Mouse (Mus musculus) lung, adult 2 months (tissue): Measurements from ENCODE around the gene Hspa1b. TPM values are rescaled to one million over a fixed set of nuclear protein-coding genes. Genes with fewer than 3 reads are reported as not detected.

Experiments used
- DNase-seq: peaks from one replicate; pipeline ENCODE4 v3.0.0; 2022
- H3K4me1 ChIP-seq: fragments of 200-500 bp; 2 replicates; pipeline ENCODE4 v1.6.1; 2011; ENCODE audit warnings: low read length; ENCODE audit not compliant: control insufficient read depth, insufficient read depth
- H3K4me3 ChIP-seq: fragments of 200-500 bp; replicated peaks from 2 replicates; pipeline ENCODE3; 2011; ENCODE audit warnings: low read depth, mild to moderate bottlenecking, control low read depth, low read length; ENCODE audit errors: extremely low read depth
- CTCF ChIP-seq: fragments of 200-500 bp; IDR thresholded peaks from 2 replicates; pipeline ENCODE4 v1.5.1; 2011; ENCODE audit warnings: mild to moderate bottlenecking, low read length, control low read depth; ENCODE audit not compliant: insufficient read depth
- POLR2A ChIP-seq: fragments of 200-500 bp; IDR thresholded peaks from 2 replicates; pipeline ENCODE4 v1.6.1; 2011; ENCODE audit warnings: low read depth, mild to moderate bottlenecking, control low read depth, low read length, borderline replicate concordance; ENCODE audit errors: extremely low read depth
- WGBS: fragments of 180-500 bp; shearing (Covaris S2); methylation state at CpG from one replicate; pipeline ENCODE4 v1.1.7; 2018; 5-methylcytosine and 5-hydroxymethylcytosine counted together
- polyA plus RNA-seq: library from polyadenylated mRNA; depleted of rRNA; stranded (reverse); fragments of >200 nt; gene quantifications from 2 replicates; pipeline ENCODE4 v1.2.3, GENCODE M21; 2012

Hspa1b gene
- polyA plus RNA-seq, 1 experiment: 20.1 TPM

DNA sequence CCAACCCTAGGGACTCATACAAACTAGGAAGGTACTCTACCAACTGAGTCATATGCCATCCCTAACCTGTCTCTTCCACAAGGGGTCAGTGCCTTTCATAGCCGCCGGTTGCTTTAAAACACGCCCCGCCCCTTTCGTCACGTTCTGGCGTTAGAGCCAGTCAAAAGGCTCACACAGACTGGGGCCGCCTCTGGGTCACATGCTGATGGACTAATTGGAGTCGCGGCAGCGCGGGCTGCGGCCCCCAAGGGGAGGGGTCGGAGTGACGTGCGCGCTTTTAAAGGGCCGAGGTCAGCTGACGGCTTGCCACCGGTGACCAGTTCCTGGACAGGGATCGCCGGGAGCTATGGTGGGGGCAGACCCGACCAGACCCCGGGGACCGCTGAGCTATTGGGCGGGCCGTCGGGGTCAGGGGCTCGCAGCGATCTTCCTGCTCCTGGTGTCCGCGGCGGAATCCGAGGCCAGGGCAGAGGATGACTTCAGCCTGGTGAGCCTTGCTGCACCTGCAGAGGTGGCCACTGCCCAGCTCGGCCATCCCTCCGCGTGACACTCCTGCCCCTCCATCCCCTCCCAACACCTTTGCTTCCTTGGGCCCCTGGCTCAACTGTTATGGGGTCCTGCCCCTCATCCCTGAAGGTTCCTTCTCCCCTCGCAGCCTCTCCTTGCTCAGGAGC lies 27.8 kb downstream of the Hspa1b start, which contains the start of gene Neu1:
Neu1 (plus strand) TSS at position 193 of the 674 bp plus-strand sequence.
- DNase-seq: peak; percentile 98
- peak within 1 kb of the TSS; percentile 67 for H3K4me3 ChIP-seq
- peaks cover 4% of the 10 kb centered on the region; the same call in 1 of the 2 replicates for H3K4me1 ChIP-seq
- WGBS: under 1% methylated on average over 38 of the region's 38 CpGs
- TF ChIP-seq CTCF (peak; percentile 58), POLR2A (peak; percentile 89; the same call in 1 of the 2 replicates)

DNA sequence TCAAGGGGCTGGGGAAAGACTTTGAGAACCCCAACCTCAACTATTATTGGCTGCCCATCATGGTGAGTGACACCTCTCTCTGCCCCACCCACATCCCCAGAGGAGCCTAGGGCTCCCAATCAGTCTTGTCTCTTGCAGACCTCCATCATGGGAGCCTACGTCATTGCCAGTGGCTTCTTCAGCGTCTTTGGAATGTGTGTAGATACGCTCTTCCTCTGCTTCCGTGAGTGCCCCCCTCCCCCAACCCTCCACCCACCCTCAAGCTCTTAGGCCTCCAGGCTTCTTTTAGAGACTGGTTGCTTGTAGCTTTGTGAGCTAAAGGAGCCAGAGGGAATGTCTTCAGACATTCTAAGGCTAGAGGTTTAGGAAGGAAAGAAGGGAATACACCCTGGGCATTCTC lies 30.2 kb downstream of the Hspa1b start:
- TF ChIP-seq CTCF: no peak
- TF ChIP-seq POLR2A: no peak
- 50% methylated on average over 4 of the region's 4 CpGs for WGBS
- Histone ChIP-seq H3K4me3 (no peak overlapping the region), H3K4me1 (peaks cover 4% of the 10 kb centered on the region; the same call in 1 of the 2 replicates)
- no peak for DNase-seq

DNA sequence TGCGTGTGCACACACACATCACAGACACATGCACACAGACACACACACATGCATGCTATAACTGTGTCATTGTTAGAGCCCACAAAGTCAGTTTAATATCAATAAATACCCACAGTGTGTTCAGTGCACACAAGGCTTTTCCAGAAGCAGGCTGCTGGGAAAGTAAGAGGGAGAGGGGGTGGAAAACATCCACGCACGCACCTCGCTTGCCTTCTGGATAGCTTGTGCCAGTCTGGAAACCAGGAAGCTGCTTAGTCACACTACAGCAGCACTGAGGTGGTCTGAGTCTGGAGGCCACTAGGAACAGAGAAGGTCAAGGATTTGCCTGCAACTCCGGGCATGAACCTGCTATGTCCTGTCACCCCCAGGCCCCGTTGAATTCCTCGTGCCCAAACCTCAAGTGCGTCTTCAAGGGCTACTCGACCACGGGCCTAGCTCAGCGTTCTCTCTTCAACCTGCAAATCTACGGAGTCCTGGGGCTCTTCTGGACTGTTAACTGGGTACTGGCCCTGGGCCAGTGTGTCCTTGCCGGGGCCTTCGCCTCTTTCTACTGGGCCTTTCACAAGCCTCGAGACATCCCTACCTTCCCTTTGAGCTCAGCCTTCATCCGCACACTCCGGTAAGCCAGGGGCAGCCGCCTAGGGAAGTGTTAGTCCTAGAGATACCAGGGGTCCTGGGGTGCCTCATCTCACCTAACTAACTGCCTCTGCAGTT lies 31.6 kb downstream of the Hspa1b start:
- no peak for TF ChIP-seq POLR2A
- no peak for TF ChIP-seq CTCF
- Histone ChIP-seq H3K4me1 (peaks cover 4% of the 10 kb centered on the region; the same call in 1 of the 2 replicates), H3K4me3 (no peak overlapping the region)
- WGBS: 69% methylated on average over 18 of the region's 18 CpGs
- peak; percentile 17 for DNase-seq

DNA sequence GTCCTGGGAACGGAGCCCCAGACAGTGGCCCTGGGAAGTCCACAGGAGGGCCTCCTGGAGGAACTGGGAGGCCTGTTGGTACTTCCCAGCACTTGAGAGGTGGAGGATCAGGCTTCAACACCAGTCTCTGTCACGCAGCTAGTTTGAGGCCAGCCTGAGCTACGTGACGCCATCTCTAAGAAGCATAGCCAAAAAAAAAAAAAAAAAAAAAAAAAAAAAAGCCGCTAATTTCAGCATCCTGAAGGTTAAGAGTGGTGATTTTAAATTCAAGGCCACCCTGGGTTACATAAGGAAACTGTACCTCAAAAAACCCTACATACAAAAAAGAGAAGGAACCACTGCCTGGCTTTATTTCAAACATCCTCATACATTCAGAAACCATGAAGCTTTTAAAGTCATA lies 34.8 kb downstream of the Hspa1b start:
- Histone ChIP-seq H3K4me1 (no peaks in the 10 kb centered on the region), H3K4me3 (no peak overlapping the region)
- 60% methylated on average over 5 of the region's 5 CpGs for WGBS
- TF ChIP-seq CTCF: no peak
- no peak for TF ChIP-seq POLR2A
- no peak for DNase-seq

DNA sequence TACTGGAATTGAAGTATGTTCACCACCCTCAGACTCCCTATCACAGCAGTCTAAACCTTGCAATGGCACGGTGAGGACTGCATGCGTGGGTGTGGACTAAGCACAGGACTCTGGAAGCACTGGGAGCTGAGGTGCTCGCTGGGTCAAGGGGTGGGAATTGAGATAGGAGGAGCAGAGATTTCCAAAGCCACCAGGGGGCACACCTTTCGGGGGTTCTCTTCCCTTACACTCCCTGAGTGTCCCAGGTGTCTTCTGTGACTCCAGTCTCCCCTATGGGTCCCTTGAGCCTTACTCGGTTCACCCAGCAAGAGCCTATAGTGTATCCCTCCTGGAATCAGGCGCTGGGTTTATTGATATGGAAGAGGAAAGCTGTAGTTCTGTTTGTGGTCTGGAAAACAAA lies 36.1 kb downstream of the Hspa1b start:
- WGBS: 52% methylated on average over 6 of the region's 6 CpGs
- no peak for TF ChIP-seq CTCF
- no peak for TF ChIP-seq POLR2A

DNA sequence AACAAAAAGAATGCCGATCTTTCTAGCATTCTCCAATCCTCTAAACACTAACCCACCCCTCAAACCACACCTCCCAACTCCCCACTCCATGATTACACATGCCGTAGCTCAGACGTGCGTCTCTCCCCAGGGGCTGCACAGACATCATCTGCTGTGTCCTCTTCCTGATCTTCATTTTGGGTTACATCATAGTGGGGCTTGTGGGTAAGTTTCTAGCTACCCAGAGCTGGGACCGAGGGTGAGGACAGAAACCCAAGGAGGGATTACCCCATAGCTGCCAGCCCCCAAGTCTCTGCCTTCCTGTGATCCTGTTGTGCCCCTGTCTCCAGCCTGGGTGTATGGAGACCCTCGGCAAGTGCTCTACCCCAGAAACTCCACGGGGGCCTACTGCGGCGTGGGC lies 41.9 kb downstream of the Hspa1b start:
- Histone ChIP-seq H3K4me3 (no peak overlapping the region), H3K4me1 (no peaks in the 10 kb centered on the region)
- TF ChIP-seq CTCF (no peak), POLR2A (no peak)
- no peak for DNase-seq
- WGBS: 70% methylated on average over 9 of the region's 9 CpGs

More for the DNA sequence above, 36.1 kb downstream of the Hspa1b start:
- no peak for DNase-seq
- Histone ChIP-seq H3K4me1 (no peaks in the 10 kb centered on the region), H3K4me3 (no peak overlapping the region)

DNA sequence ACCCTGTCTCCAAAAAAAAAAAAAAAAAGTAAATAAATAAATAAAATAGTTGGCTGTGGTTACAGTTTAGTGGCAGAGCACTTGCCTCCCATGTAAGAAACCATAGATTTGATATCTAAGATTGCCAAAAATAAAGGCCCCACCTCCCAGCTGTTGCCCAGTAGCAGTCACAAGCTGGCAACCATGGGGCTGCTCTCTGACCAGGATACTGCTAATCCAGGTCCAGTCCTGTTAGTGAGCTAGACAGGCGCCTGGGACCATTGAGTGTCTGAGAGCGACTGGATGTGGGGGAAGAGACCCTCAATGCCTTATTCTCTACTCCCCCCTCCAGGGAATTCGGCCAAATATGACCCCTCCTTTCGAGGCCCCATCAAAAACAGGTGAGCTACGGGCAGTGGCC lies 42.7 kb downstream of the Hspa1b start:
- no peak for TF ChIP-seq POLR2A
- TF ChIP-seq CTCF: no peak
- H3K4me3 ChIP-seq: no peak overlapping the region
- no peak for DNase-seq
- WGBS: 90% methylated on average over 5 of the region's 5 CpGs
- H3K4me1 ChIP-seq: no peaks in the 10 kb centered on the region

DNA sequence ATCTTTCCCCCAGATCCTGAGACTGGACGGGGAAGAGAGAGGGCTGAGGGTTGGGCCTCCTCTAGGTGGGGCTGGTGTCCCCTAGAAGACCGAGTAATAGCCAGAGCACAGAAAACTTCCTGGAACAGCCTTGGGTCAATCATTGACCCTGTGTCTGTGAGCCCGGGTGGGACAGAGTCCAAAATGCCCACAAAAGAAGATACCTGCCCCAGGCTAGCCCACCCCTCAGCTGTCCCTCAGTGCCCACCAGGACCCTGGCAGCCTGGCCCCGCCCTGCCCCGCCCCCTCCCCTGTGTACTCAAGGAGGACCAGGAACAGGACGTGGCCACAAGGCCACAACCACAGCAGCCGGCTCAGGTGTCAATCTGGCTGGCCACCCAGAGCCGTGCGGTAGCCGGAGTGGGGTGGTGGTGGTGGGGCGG lies 43.6 kb downstream of the Hspa1b start:
- Histone ChIP-seq H3K4me1 (no peaks in the 10 kb centered on the region), H3K4me3 (no peak overlapping the region)
- TF ChIP-seq POLR2A: no peak
- TF ChIP-seq CTCF: peak; percentile 35; the same call in 1 of the 2 replicates
- DNase-seq: peak; percentile 48
- WGBS: 23% methylated on average over 11 of the region's 11 CpGs

DNA sequence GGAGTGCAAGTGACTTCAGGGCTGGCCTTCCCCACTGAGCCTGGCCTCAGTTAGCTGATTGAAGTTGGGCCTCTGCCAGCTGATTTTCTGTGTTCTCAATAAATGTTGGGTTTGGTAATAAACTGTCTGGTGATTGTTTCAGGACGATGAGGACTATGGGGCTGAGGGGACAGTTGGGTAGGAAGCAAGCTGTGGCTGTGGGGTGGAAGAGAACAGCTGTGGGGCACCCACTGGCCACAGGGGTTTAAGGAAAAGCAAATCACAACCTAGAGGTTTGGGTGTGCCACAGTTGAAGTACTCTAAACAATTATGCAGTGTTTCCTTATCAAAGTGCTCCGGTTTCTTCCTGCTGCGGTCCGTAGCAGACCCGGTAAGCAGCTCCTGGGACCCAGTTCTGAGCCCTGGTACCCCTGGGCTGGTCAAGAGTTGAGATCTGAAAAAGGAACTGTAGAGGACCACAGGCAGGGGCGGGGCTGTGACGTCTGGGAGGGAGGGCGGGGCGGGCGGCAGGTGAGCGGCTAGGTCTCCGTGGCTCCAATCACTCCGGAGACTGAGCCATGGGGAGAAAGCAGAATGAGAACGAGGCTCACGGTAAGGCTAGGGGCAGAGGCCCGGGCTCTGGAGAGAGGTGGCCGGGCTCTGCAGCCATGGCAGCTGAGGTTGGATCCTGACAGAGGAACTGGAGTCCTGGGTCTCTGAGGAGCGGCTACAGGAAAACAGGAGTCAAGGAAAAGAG lies 44.9 kb downstream of the Hspa1b start, which contains the start of gene Slc44a4:
Slc44a4 (plus strand) TSS at position 537 of the 736 bp plus-strand sequence.
- WGBS: 43% methylated on average over 18 of the region's 18 CpGs
- TF ChIP-seq POLR2A: no peak
- TF ChIP-seq CTCF: no peak
- Histone ChIP-seq H3K4me3 (no peak within 1 kb of the TSS), H3K4me1 (no peaks in the 10 kb centered on the region)
- DNase-seq: peak; percentile 33
